Mouse (Mus musculus) cortical plate, adult 2 months (tissue): ENCODE data around the gene Nelfb. TPM values are rescaled to one million over a fixed set of nuclear protein-coding genes. Genes with fewer than 3 reads are reported as not detected.
A peak's percentile ranks its signal among the peaks of the same experiment; 100 is the strongest.

Source experiments
- H3K27ac ChIP-seq: fragments of 200-500 bp; 2 replicates; pipeline ENCODE4 v1.5.1; 2012; ENCODE audit warnings: low read length, control low read depth, inconsistent platforms; ENCODE audit not compliant: insufficient read depth
- H3K4me1 ChIP-seq: fragments of 200-500 bp; 2 replicates; pipeline ENCODE4 v1.6.1; 2011; ENCODE audit warnings: low read length; ENCODE audit not compliant: control insufficient read depth, insufficient read depth
- H3K4me3 ChIP-seq: fragments of 200-500 bp; 2 replicates; pipeline ENCODE4 v1.5.1; 2011; ENCODE audit warnings: mild to moderate bottlenecking, low read length, control low read depth; ENCODE audit not compliant: insufficient read depth
- CTCF ChIP-seq: fragments of 200-500 bp; IDR thresholded peaks from 2 replicates; pipeline ENCODE4 v1.5.1; 2011; ENCODE audit warnings: mild to moderate bottlenecking, control low read depth, low read length; ENCODE audit not compliant: insufficient read depth; ENCODE audit errors: extremely low read depth
- POLR2A ChIP-seq: fragments of 200-500 bp; IDR thresholded peaks from 2 replicates; pipeline ENCODE4 v1.6.1; 2011; ENCODE audit warnings: mild to moderate bottlenecking, low read length, control low read depth; ENCODE audit not compliant: insufficient read depth; ENCODE audit errors: extremely low read depth
- polyA plus RNA-seq: library from polyadenylated mRNA; depleted of rRNA; stranded (reverse); fragments of >200 nt; gene quantifications from 2 replicates; pipeline ENCODE4 v1.2.3, GENCODE M21; 2012

Nelfb gene
- polyA plus RNA-seq, 1 experiment: 52.0 TPM

GRCm38 (mm10) chr2:25203631-25204214, 7.6 kb downstream of the Nelfb start:
- H3K4me3 ChIP-seq: no peak overlapping the region
- TF ChIP-seq POLR2A (no peak), CTCF (no peak)
- H3K4me1 ChIP-seq: no peaks in the 10 kb centered on the region
- H3K27ac ChIP-seq: no peak overlapping the region

- TF ChIP-seq CTCF (no peak), POLR2A (no peak)
- no peak overlapping the region for H3K27ac ChIP-seq
- H3K4me3 ChIP-seq: no peak overlapping the region
- H3K4me1 ChIP-seq: no peaks in the 10 kb centered on the region
These were observed 10.7 kb downstream of the Nelfb start for GRCm38 (mm10) chr2:25200631-25201030.

GRCm38 (mm10) chr2:25197946-25198345, 13.3 kb downstream of the Nelfb start:
- TF ChIP-seq POLR2A: no peak
- no peak for TF ChIP-seq CTCF
- H3K27ac ChIP-seq: no peak overlapping the region
- no peaks in the 10 kb centered on the region for H3K4me1 ChIP-seq
- H3K4me3 ChIP-seq: no peak overlapping the region

- Histone ChIP-seq H3K4me1 (no peaks in the 10 kb centered on the region), H3K4me3 (no peak overlapping the region), H3K27ac (no peak overlapping the region)
- TF ChIP-seq POLR2A (no peak), CTCF (no peak)
These were observed 14.1 kb downstream of the Nelfb start for GRCm38 (mm10) chr2:25197191-25197590.

GRCm38 (mm10) chr2:25196172-25196954, 14.9 kb downstream of the Nelfb start, which contains the start of gene Tor4a:
Gene Tor4a (minus strand): TSS chr2:25196886.
- H3K4me3 ChIP-seq: peak within 1 kb of the TSS; percentile 14; the same call in 1 of the 2 replicates
- TF ChIP-seq POLR2A (0 out of 2 replicates have a peak, but pooled peaks have one; percentile 9), CTCF (no peak)
- H3K27ac ChIP-seq: peak within 1 kb of the TSS; percentile 23
- no peaks in the 10 kb centered on the region for H3K4me1 ChIP-seq

- Histone ChIP-seq H3K27ac (no peak overlapping the region), H3K4me3 (no peak overlapping the region), H3K4me1 (no peaks in the 10 kb centered on the region)
- TF ChIP-seq POLR2A (no peak), CTCF (no peak)
These were observed 15.8 kb downstream of the Nelfb start for GRCm38 (mm10) chr2:25195211-25196156.

DNA sequence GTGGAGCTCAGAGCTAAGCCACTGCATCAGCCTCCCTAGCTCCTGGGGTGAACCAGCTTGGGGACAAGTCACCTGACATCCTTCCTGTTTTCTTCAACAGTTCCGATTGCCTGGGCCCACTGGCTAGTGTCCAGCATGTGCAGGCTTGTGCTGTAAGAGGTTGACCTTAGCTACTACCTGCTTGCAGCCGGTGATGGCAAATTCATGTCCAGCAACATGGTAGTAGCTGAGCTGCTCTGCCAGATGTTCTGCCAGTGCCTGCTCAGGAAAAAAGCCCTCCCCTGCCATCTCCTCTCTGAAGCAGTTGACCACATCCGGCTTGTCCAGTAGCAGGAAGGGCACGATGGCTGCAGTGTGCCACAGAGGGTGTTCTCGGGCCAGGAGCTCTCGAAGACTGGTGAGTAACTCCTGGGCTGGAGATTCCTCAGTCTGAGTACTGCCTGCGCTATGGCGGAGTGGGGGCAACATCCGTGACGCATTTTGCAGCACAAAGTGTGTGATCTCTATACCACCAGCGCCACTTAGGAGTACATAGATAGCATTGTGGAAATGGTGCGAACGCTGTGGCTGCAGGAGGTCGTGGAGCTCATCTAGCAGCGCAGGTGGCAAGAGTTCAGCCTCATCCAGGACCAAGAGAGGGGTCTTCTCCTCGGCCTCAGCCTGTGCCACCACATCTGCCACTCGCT, 16.7 kb downstream of the Nelfb start:
- H3K4me3 ChIP-seq: no peak overlapping the region
- TF ChIP-seq CTCF (no peak), POLR2A (no peak)
- H3K4me1 ChIP-seq: no peaks in the 10 kb centered on the region
- no peak overlapping the region for H3K27ac ChIP-seq

DNA sequence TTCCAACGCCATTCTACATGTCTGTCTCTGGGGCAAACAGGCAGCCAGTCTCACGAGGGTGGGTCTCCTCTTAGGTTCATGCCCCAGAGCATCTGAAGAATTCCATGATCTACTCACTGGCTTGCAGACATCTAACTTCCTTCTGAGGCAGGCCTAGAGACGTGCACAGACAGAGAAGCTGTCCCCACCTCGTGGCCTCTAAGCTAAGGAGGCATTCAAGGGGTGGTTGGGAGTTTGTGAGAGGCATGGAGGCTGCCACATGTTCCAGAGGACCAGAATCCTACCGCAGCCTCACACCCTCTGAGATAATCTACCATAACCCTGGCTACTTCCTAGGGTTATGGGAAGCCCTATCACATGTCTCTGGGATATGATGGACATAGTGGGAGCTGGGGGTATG, 17.3 kb downstream of the Nelfb start:
- no peaks in the 10 kb centered on the region for H3K4me1 ChIP-seq
- H3K4me3 ChIP-seq: no peak overlapping the region
- H3K27ac ChIP-seq: no peak overlapping the region
- TF ChIP-seq CTCF: no peak
- TF ChIP-seq POLR2A: no peak

- Histone ChIP-seq H3K4me1 (no peaks in the 10 kb centered on the region), H3K4me3 (no peak overlapping the region), H3K27ac (no peak overlapping the region)
- TF ChIP-seq CTCF: peak; percentile 97
- TF ChIP-seq POLR2A: no peak
These were observed 17.9 kb downstream of the Nelfb start for GRCm38 (mm10) chr2:25193330-25193770.
